Mouse (Mus musculus) intestine, embryonic 14.5 days (tissue): ENCODE results near the gene Synj2. TPM values are rescaled to one million over a fixed set of nuclear protein-coding genes. Genes with fewer than 3 reads are reported as not detected.
A peak's percentile ranks its signal among the peaks of the same experiment; 100 is the strongest.

Experiments
- ATAC-seq: fragments of 200-750 bp; cut with Nextera tagmentation; replicated peaks from 2 replicates; pipeline ENCODE4 v1.8.0; 2017; ENCODE audit warnings: low read depth, moderate number of reproducible peaks, moderate TSS enrichment, moderate library complexity; ENCODE audit not compliant: low FRiP score, low TSS enrichment
- DNase-seq: peaks from one replicate; pipeline ENCODE4 v3.0.0-alpha.2; 2018; ENCODE audit warnings: low spot score
- H3K27ac ChIP-seq: fragments of 300-500 bp; sonication (generic); 2 replicates; pipeline ENCODE4 v1.5.1; 2014; ENCODE audit warnings: low read depth, mild to moderate bottlenecking, control low read depth
- H3K27me3 ChIP-seq: fragments of 300-500 bp; sonication (generic); replicated peaks from 2 replicates; pipeline ENCODE4 v1.6.1; 2014; ENCODE audit warnings: low read length, control low read depth; ENCODE audit not compliant: control insufficient read depth, insufficient read depth
- H3K36me3 ChIP-seq: fragments of 300-500 bp; sonication (generic); 2 replicates; pipeline ENCODE4 v1.6.1; 2014; ENCODE audit warnings: low read length, control low read depth; ENCODE audit not compliant: control insufficient read depth, insufficient read depth
- H3K4me1 ChIP-seq: fragments of 300-500 bp; sonication (generic); replicated peaks from 2 replicates; pipeline ENCODE4 v1.6.1; 2014; ENCODE audit warnings: low read length, control low read depth, mixed read lengths; ENCODE audit not compliant: control insufficient read depth, insufficient read depth
- H3K4me2 ChIP-seq: fragments of 300-500 bp; sonication (generic); 2 replicates; pipeline ENCODE4 v1.6.1; 2014; ENCODE audit warnings: low read length
- H3K4me3 ChIP-seq: fragments of 300-500 bp; sonication (generic); 2 replicates; pipeline ENCODE4 v1.5.1; 2014; ENCODE audit warnings: low read depth, low read length, control low read depth, mixed read lengths
- H3K9ac ChIP-seq: fragments of 300-500 bp; sonication (generic); 2 replicates; pipeline ENCODE4 v1.6.1; 2014; ENCODE audit warnings: mild to moderate bottlenecking, low read length
- H3K9me3 ChIP-seq: fragments of 300-500 bp; sonication (generic); 2 replicates; pipeline ENCODE4 v1.6.1; 2016; ENCODE audit warnings: low read length, control low read depth; ENCODE audit not compliant: control insufficient read depth
- WGBS: fragments of 180-500 bp; shearing (Covaris S2); extraction: QIAGEN DNeasy Blood & Tissue Kit; methylation state at CpG from one replicate; pipeline ENCODE4 v1.1.7; 2014; 5-methylcytosine and 5-hydroxymethylcytosine counted together
- polyA plus RNA-seq: library from polyadenylated mRNA; unstranded; fragments of >200 nt; fragmentation: Nextera tagmentation; extraction: Ambion mirVana; gene quantifications from 2 replicates; pipeline ENCODE4 v1.2.1, GENCODE M21; 2014

Synj2 gene
- polyA plus RNA-seq, 1 experiment from 2014 or later, result 9.0 TPM

GRCm38 (mm10) chr17:5926710-5927109 is 14.4 kb upstream of the Synj2 start:
- Histone ChIP-seq H3K4me2 (no peak overlapping the region), H3K4me1 (no peaks in the 10 kb centered on the region; the same call in 1 of the 2 replicates), H3K9me3 (no peaks in the 10 kb centered on the region), H3K9ac (no peak overlapping the region), H3K27me3 (no peaks in the 10 kb centered on the region), H3K36me3 (peaks cover 74% of the 10 kb centered on the region), H3K4me3 (no peak overlapping the region), H3K27ac (peak overlapping the region; percentile 22; the same call in 1 of the 2 replicates)
- 31% methylated on average over 7 of the region's 7 CpGs for WGBS
- ATAC-seq (peak; percentile 74), DNase-seq (no peak)

GRCm38 (mm10) chr17:5929031-5929430 is 12.0 kb upstream of the Synj2 start:
- H3K27ac ChIP-seq, result no peak overlapping the region
- no peaks in the 10 kb centered on the region; the same call in 1 of the 2 replicates for H3K4me1 ChIP-seq
- H3K4me3 ChIP-seq, result no peak overlapping the region
- no peak for ATAC-seq
- DNase-seq, result no peak
- H3K9me3 ChIP-seq, result no peaks in the 10 kb centered on the region
- 90% methylated on average over 6 of the region's 6 CpGs for WGBS
- no peaks in the 10 kb centered on the region for H3K27me3 ChIP-seq
- H3K36me3 ChIP-seq, result peaks cover 53% of the 10 kb centered on the region
- no peak overlapping the region for H3K9ac ChIP-seq
- H3K4me2 ChIP-seq, result no peak overlapping the region

- no peak overlapping the region for H3K4me2 ChIP-seq
- H3K27me3 ChIP-seq, result no peaks in the 10 kb centered on the region
- no peak overlapping the region for H3K9ac ChIP-seq
- peaks cover 6% of the 10 kb centered on the region for H3K4me1 ChIP-seq
- no peak for DNase-seq
- 80% methylated on average over 5 of the region's 5 CpGs for WGBS
- H3K9me3 ChIP-seq, result no peaks in the 10 kb centered on the region
- H3K36me3 ChIP-seq, result peaks cover 26% of the 10 kb centered on the region
- no peak for ATAC-seq
- no peak overlapping the region for H3K27ac ChIP-seq
- H3K4me3 ChIP-seq, result no peak overlapping the region
These were observed 8.9 kb upstream of the Synj2 start for GRCm38 (mm10) chr17:5932161-5932560.

GRCm38 (mm10) chr17:5934554-5935324 is 6.3 kb upstream of the Synj2 start:
- Histone ChIP-seq H3K36me3 (peaks cover 12% of the 10 kb centered on the region), H3K9ac (peak overlapping the region; percentile 42), H3K27ac (peak overlapping the region; percentile 33; the same call in 1 of the 2 replicates), H3K4me2 (peak overlapping the region; percentile 67), H3K27me3 (no peaks in the 10 kb centered on the region), H3K4me3 (peak overlapping the region; percentile 35), H3K4me1 (peaks cover 6% of the 10 kb centered on the region), H3K9me3 (no peaks in the 10 kb centered on the region)
- DNase-seq (peak; percentile 95), ATAC-seq (peak; percentile 86)
- WGBS, result under 1% methylated on average over 30 of the region's 30 CpGs

- no peaks in the 10 kb centered on the region for H3K9me3 ChIP-seq
- H3K4me3 ChIP-seq, result no peak overlapping the region
- H3K4me1 ChIP-seq, result peaks cover 6% of the 10 kb centered on the region
- DNase-seq, result no peak
- H3K36me3 ChIP-seq, result peaks cover 5% of the 10 kb centered on the region; the same call in 1 of the 2 replicates
- H3K27ac ChIP-seq, result no peak overlapping the region
- no peak overlapping the region for H3K9ac ChIP-seq
- H3K4me2 ChIP-seq, result no peak overlapping the region
- no peaks in the 10 kb centered on the region for H3K27me3 ChIP-seq
- 47% methylated on average over 3 of the region's 3 CpGs for WGBS
- no peak for ATAC-seq
These were observed 5.4 kb upstream of the Synj2 start for GRCm38 (mm10) chr17:5935680-5936079.

GRCm38 (mm10) chr17:5936276-5936675 is 4.8 kb upstream of the Synj2 start:
- peaks cover 4% of the 10 kb centered on the region; the same call in 1 of the 2 replicates for H3K36me3 ChIP-seq
- H3K27me3 ChIP-seq, result no peaks in the 10 kb centered on the region
- peaks cover 6% of the 10 kb centered on the region for H3K4me1 ChIP-seq
- H3K4me3 ChIP-seq, result no peak overlapping the region
- WGBS, result 68% methylated on average over 14 of the region's 14 CpGs
- H3K4me2 ChIP-seq, result no peak overlapping the region
- H3K27ac ChIP-seq, result no peak overlapping the region
- no peak overlapping the region for H3K9ac ChIP-seq
- ATAC-seq, result no peak
- H3K9me3 ChIP-seq, result no peaks in the 10 kb centered on the region
- no peak for DNase-seq

- Histone ChIP-seq H3K9me3 (no peaks in the 10 kb centered on the region), H3K4me3 (no peak overlapping the region), H3K36me3 (no peaks in the 10 kb centered on the region), H3K4me1 (peaks cover 13% of the 10 kb centered on the region), H3K4me2 (no peak overlapping the region), H3K9ac (no peak overlapping the region), H3K27ac (no peak overlapping the region), H3K27me3 (no peaks in the 10 kb centered on the region)
- DNase-seq, result no peak
- 61% methylated on average over 2 of the region's 2 CpGs for WGBS
- ATAC-seq, result no peak
These were observed 3.6 kb upstream of the Synj2 start for GRCm38 (mm10) chr17:5937441-5937840.

- Histone ChIP-seq H3K36me3 (no peaks in the 10 kb centered on the region), H3K4me1 (peaks cover 15% of the 10 kb centered on the region; the same call in 1 of the 2 replicates), H3K4me3 (no peak overlapping the region), H3K9me3 (no peaks in the 10 kb centered on the region), H3K4me2 (0 out of 2 replicates have a peak overlapping the region, but pooled peaks have one; percentile 13), H3K27ac (no peak overlapping the region), H3K27me3 (no peaks in the 10 kb centered on the region), H3K9ac (no peak overlapping the region)
- DNase-seq (no peak), ATAC-seq (no peak)
- 63% methylated on average over 12 of the region's 12 CpGs for WGBS
These were observed 1.2 kb upstream of the Synj2 start for GRCm38 (mm10) chr17:5939871-5940270.

- ATAC-seq (peak; percentile 92), DNase-seq (peak; percentile 87)
- 0% methylated on average over 32 of the region's 38 CpGs for WGBS
- Histone ChIP-seq H3K4me2 (peak overlapping the region; percentile 67), H3K27me3 (no peaks in the 10 kb centered on the region), H3K4me3 (peak overlapping the region; percentile 43), H3K27ac (peak overlapping the region; percentile 43; the same call in 1 of the 2 replicates), H3K9ac (peak overlapping the region; percentile 49), H3K36me3 (no peaks in the 10 kb centered on the region), H3K9me3 (no peaks in the 10 kb centered on the region), H3K4me1 (peaks cover 16% of the 10 kb centered on the region; the same call in 1 of the 2 replicates)
These were observed 288 bp upstream of the Synj2 start for GRCm38 (mm10) chr17:5940792-5941191.
